Mouse (Mus musculus) MN1 (cell line): ENCODE results near the gene Pkp1.
A peak's percentile ranks its signal among the peaks of the same experiment; 100 is the strongest.

ENCODE experiments used
- DNase-seq: peaks from one replicate; pipeline ENCODE4 v3.0.0-alpha.2; 2016; ENCODE audit warnings: low spot score

The Pkp1 gene

GRCm38 (mm10) chr1:135906736-135907135 lies 12.3 kb downstream of the Pkp1 start:
- no peak for DNase-seq

- DNase-seq = no peak
These were observed 19.0 kb downstream of the Pkp1 start for GRCm38 (mm10) chr1:135899991-135900515.

- no peak for DNase-seq
These were observed 19.7 kb downstream of the Pkp1 start for GRCm38 (mm10) chr1:135899295-135899694.

GRCm38 (mm10) chr1:135895367-135895766 lies 23.6 kb downstream of the Pkp1 start:
- no peak for DNase-seq

GRCm38 (mm10) chr1:135893377-135893776 lies 25.6 kb downstream of the Pkp1 start:
- no peak for DNase-seq

- DNase-seq = no peak
These were observed 26.2 kb downstream of the Pkp1 start for GRCm38 (mm10) chr1:135892764-135893163.

GRCm38 (mm10) chr1:135892233-135892632 lies 26.8 kb downstream of the Pkp1 start:
- no peak for DNase-seq

- no peak for DNase-seq
These were observed 27.4 kb downstream of the Pkp1 start for GRCm38 (mm10) chr1:135891424-135892216.

GRCm38 (mm10) chr1:135889461-135890185 lies 29.4 kb downstream of the Pkp1 start:
- DNase-seq = no peak

- DNase-seq = peak; percentile 41
These were observed 36.5 kb downstream of the Pkp1 start for GRCm38 (mm10) chr1:135882385-135883109.

GRCm38 (mm10) chr1:135877248-135877647 lies 41.8 kb downstream of the Pkp1 start:
- no peak for DNase-seq

- no peak for DNase-seq
These were observed 46.0 kb downstream of the Pkp1 start for GRCm38 (mm10) chr1:135872991-135873390.

GRCm38 (mm10) chr1:135868570-135868969 lies 50.4 kb downstream of the Pkp1 start:
- no peak for DNase-seq

GRCm38 (mm10) chr1:135865518-135866194 lies 53.4 kb downstream of the Pkp1 start:
- peak; percentile 73 for DNase-seq

- no peak for DNase-seq
These were observed 54.2 kb downstream of the Pkp1 start for GRCm38 (mm10) chr1:135864830-135865229.

GRCm38 (mm10) chr1:135863786-135864335 lies 55.1 kb downstream of the Pkp1 start:
- no peak for DNase-seq

GRCm38 (mm10) chr1:135862561-135862960 lies 56.4 kb downstream of the Pkp1 start:
- no peak for DNase-seq

- DNase-seq = peak; percentile 22
These were observed 56.9 kb downstream of the Pkp1 start for GRCm38 (mm10) chr1:135861980-135862552.

GRCm38 (mm10) chr1:135861091-135861490 lies 57.9 kb downstream of the Pkp1 start:
- no peak for DNase-seq

GRCm38 (mm10) chr1:135858533-135858932 lies 60.5 kb downstream of the Pkp1 start:
- DNase-seq = no peak

- DNase-seq = no peak
These were observed 61.8 kb downstream of the Pkp1 start for GRCm38 (mm10) chr1:135857137-135857775.
